Mouse (Mus musculus) left cerebral cortex, postnatal 4 days (tissue): ENCODE data around the gene Vmn2r50. TPM values are rescaled to one million over a fixed set of nuclear protein-coding genes. Genes with fewer than 3 reads are reported as not detected.
"Not testable (repeated sequence)": the region's sequence is repeated elsewhere in the genome, so short reads cannot be mapped to it uniquely, and the experiment has no call there.

Source experiments
- DNase-seq: peaks from one replicate; pipeline ENCODE4 v3.0.0-alpha.2; 2022
- intact Hi-C: fragments of 180-260 bp; cut with DNase I; formaldehyde crosslinking; loops from one replicate; pipeline ENCODE4 v1.15.1; 2025
- total RNA-seq, 2 experiments: library from RNA; stranded (reverse); gene quantifications; 2 replicates each; pipeline ENCODE4 v1.2.3; 2021

The Vmn2r50 gene
- not detected for total RNA-seq

- intact Hi-C loops, DNase-seq: not testable (repeated sequence)
Measured at GRCm38 (mm10) chr7:10053196-10053595, at the start of gene Vmn2r50. Gene Vmn2r50, minus strand, starts transcription at chr7:10053296.

GRCm38 (mm10) chr7:9992157-9992556 lies 60.9 kb downstream of the Vmn2r50 start, which contains the start of gene Vmn2r49:
Gene Vmn2r49, minus strand, starts transcription at chr7:9992257.
- intact Hi-C loops, DNase-seq: not testable (repeated sequence)

Other genes with a start within 250 kb of the Vmn2r50 start
- not detected for gene Vmn2r47, start 212.0 kb downstream of the Vmn2r50 start, total RNA-seq
- gene Vmn2r48, start 99.7 kb downstream of the Vmn2r50 start, total RNA-seq = not detected
- gene Vmn2r49, start 61.0 kb downstream of the Vmn2r50 start, total RNA-seq = not detected
- not detected for gene Vmn2r51, start 52.4 kb upstream of the Vmn2r50 start, total RNA-seq
- gene Vmn2r52, start 123.3 kb upstream of the Vmn2r50 start, total RNA-seq = not detected
- gene Vmn1r66, start 224.7 kb upstream of the Vmn2r50 start, total RNA-seq = not detected